Mouse (Mus musculus): ENCODE results near the gene 1810049J17Rik.

Gene 1810049J17Rik

GRCm38 (mm10) chr15:12348950-12349349 is 27.3 kb upstream of the 1810049J17Rik start:
- DNase-seq (ENCODE audit: low read depth, low spot score): no peak

- no peak for DNase-seq (ENCODE audit: low read depth, low spot score)
These were observed 25.2 kb upstream of the 1810049J17Rik start for GRCm38 (mm10) chr15:12346916-12347315.

GRCm38 (mm10) chr15:12341401-12341758 is 19.7 kb upstream of the 1810049J17Rik start:
- DNase-seq (ENCODE audit: low read depth, low spot score): no peak

- no peak for DNase-seq (ENCODE audit: low read depth, low spot score)
These were observed 19.1 kb upstream of the 1810049J17Rik start for GRCm38 (mm10) chr15:12340536-12341400.

- DNase-seq (ENCODE audit: low read depth, low spot score): no peak
These were observed 16.1 kb upstream of the 1810049J17Rik start for GRCm38 (mm10) chr15:12337779-12338137.

GRCm38 (mm10) chr15:12337030-12337778 is 15.5 kb upstream of the 1810049J17Rik start:
- DNase-seq (ENCODE audit: low read depth, low spot score): no peak

GRCm38 (mm10) chr15:12334381-12334780 is 12.7 kb upstream of the 1810049J17Rik start:
- no peak for DNase-seq (ENCODE audit: low read depth, low spot score)

- DNase-seq (ENCODE audit: low read depth, low spot score): no peak
These were observed 9.6 kb upstream of the 1810049J17Rik start for GRCm38 (mm10) chr15:12331300-12331699.

- DNase-seq (ENCODE audit: low read depth, low spot score): no peak
These were observed 9.2 kb upstream of the 1810049J17Rik start for GRCm38 (mm10) chr15:12330892-12331291.

GRCm38 (mm10) chr15:12330389-12330788 is 8.7 kb upstream of the 1810049J17Rik start:
- no peak for DNase-seq (ENCODE audit: low read depth, low spot score)

- no peak for DNase-seq (ENCODE audit: low read depth, low spot score)
These were observed 2.6 kb upstream of the 1810049J17Rik start for GRCm38 (mm10) chr15:12324326-12324725.

GRCm38 (mm10) chr15:12322676-12323402 is 1.1 kb upstream of the 1810049J17Rik start:
- peak; percentile 13 for DNase-seq (ENCODE audit: low read depth, low spot score)

GRCm38 (mm10) chr15:12321091-12321787 is 460 bp downstream of the 1810049J17Rik start, which contains the start of gene Golph3:
TSS of gene Golph3 (plus strand) at chr15:12321450.
- DNase-seq (ENCODE audit: low read depth, low spot score): peak; percentile 83

GRCm38 (mm10) chr15:12320441-12321090 is 1.1 kb downstream of the 1810049J17Rik start:
- DNase-seq (ENCODE audit: low read depth, low spot score): no peak

GRCm38 (mm10) chr15:12319889-12320288 is 1.8 kb downstream of the 1810049J17Rik start:
- no peak for DNase-seq (ENCODE audit: low read depth, low spot score)

GRCm38 (mm10) chr15:12318451-12318850 is 3.2 kb downstream of the 1810049J17Rik start:
- DNase-seq (ENCODE audit: low read depth, low spot score): no peak

GRCm38 (mm10) chr15:12317290-12317689 is 4.4 kb downstream of the 1810049J17Rik start:
- DNase-seq (ENCODE audit: low read depth, low spot score): no peak

GRCm38 (mm10) chr15:12315996-12316395 is 5.7 kb downstream of the 1810049J17Rik start:
- no peak for DNase-seq (ENCODE audit: low read depth, low spot score)

GRCm38 (mm10) chr15:12314584-12314983 is 7.1 kb downstream of the 1810049J17Rik start:
- no peak for DNase-seq (ENCODE audit: low read depth, low spot score)

GRCm38 (mm10) chr15:12313255-12313654 is 8.4 kb downstream of the 1810049J17Rik start:
- DNase-seq (ENCODE audit: low read depth, low spot score): no peak

GRCm38 (mm10) chr15:12311465-12311864 is 10.2 kb downstream of the 1810049J17Rik start:
- no peak for DNase-seq (ENCODE audit: low read depth, low spot score)
